Mouse (Mus musculus) kidney, postnatal 0 days (tissue): Measurements from ENCODE around the gene Fnbp1. TPM values are rescaled to one million over a fixed set of nuclear protein-coding genes. Genes with fewer than 3 reads are reported as not detected.

ENCODE experiments used
- ATAC-seq: fragments of 200-750 bp; cut with Nextera tagmentation; replicated peaks from 2 replicates; pipeline ENCODE4 v1.8.0; 2017; ENCODE audit warnings: low read depth, moderate number of reproducible peaks, moderate TSS enrichment, moderate library complexity; ENCODE audit not compliant: low FRiP score
- DNase-seq: peaks from one replicate; pipeline ENCODE4 v3.0.0-alpha.2; 2016; ENCODE audit warnings: low spot score
- H3K27ac ChIP-seq: fragments of 300-500 bp; sonication (generic); 2 replicates; pipeline ENCODE4 v1.5.1; 2014; ENCODE audit warnings: mild to moderate bottlenecking
- H3K27me3 ChIP-seq: fragments of 300-500 bp; sonication (generic); 2 replicates; pipeline ENCODE4 v1.6.1; 2014; ENCODE audit warnings: low read length, mixed read lengths; ENCODE audit not compliant: insufficient read depth
- H3K36me3 ChIP-seq: fragments of 300-500 bp; sonication (generic); 2 replicates; pipeline ENCODE4 v1.6.1; 2014; ENCODE audit warnings: low read length, mixed read lengths; ENCODE audit not compliant: insufficient read depth
- H3K4me1 ChIP-seq: fragments of 300-500 bp; sonication (generic); replicated peaks from 2 replicates; pipeline ENCODE4 v1.6.1; 2014; ENCODE audit warnings: antibody characterized with exemption, low read length, mixed read lengths; ENCODE audit not compliant: insufficient read depth
- H3K4me2 ChIP-seq: fragments of 300-500 bp; sonication (generic); 2 replicates; pipeline ENCODE4 v1.6.1; 2014; ENCODE audit warnings: mild to moderate bottlenecking, low read length, moderate library complexity, mixed read lengths
- H3K4me3 ChIP-seq: fragments of 300-500 bp; sonication (generic); replicated peaks from 2 replicates; pipeline ENCODE4 v1.5.1; 2014; ENCODE audit warnings: low read depth, low read length
- H3K9ac ChIP-seq: fragments of 300-500 bp; sonication (generic); 2 replicates; pipeline ENCODE4 v1.6.1; 2014; ENCODE audit warnings: low read depth, low read length
- H3K9me3 ChIP-seq: fragments of 300-500 bp; sonication (generic); replicated peaks from 2 replicates; pipeline ENCODE4 v1.6.1; 2016; ENCODE audit warnings: low read length, inconsistent platforms, mixed read lengths
- CTCF ChIP-seq: IDR thresholded peaks from 2 replicates; pipeline ENCODE4 v1.5.1; 2016; ENCODE audit warnings: antibody characterized with exemption, low read depth, mild to moderate bottlenecking, moderate library complexity
- WGBS: fragments of 180-500 bp; shearing (Covaris S2); extraction: QIAGEN DNeasy Blood & Tissue Kit; methylation state at CpG from one replicate; pipeline ENCODE4 v1.1.7; 2014; 5-methylcytosine and 5-hydroxymethylcytosine counted together
- polyA plus RNA-seq: library from polyadenylated mRNA; unstranded; fragments of >200 nt; fragmentation: Nextera tagmentation; extraction: Ambion mirVana; gene quantifications from 2 replicates; pipeline ENCODE4 v1.2.1, GENCODE M21; 2015

Fnbp1 gene
- polyA plus RNA-seq, 1 experiment from 2014 or later, result 12.3 TPM

GRCm38 (mm10) chr2:31069506-31069905, 72.3 kb downstream of the Fnbp1 start:
- Histone ChIP-seq H3K36me3 (no peaks in the 10 kb centered on the region), H3K4me3 (no peak overlapping the region), H3K27me3 (no peaks in the 10 kb centered on the region), H3K4me2 (no peak overlapping the region), H3K4me1 (peaks cover 15% of the 10 kb centered on the region), H3K27ac (peak overlapping the region; percentile 74; the same call in 1 of the 2 replicates), H3K9ac (no peak overlapping the region), H3K9me3 (no peaks in the 10 kb centered on the region)
- 90% methylated on average over 7 of the region's 7 CpGs for WGBS
- DNase-seq (no peak), ATAC-seq (no peak)
- TF ChIP-seq CTCF, result no peak

GRCm38 (mm10) chr2:31069114-31069445, 72.7 kb downstream of the Fnbp1 start:
- H3K36me3 ChIP-seq, result no peaks in the 10 kb centered on the region
- H3K27me3 ChIP-seq, result no peaks in the 10 kb centered on the region
- peaks cover 15% of the 10 kb centered on the region for H3K4me1 ChIP-seq
- DNase-seq (no peak), ATAC-seq (0 out of 2 replicates have a peak, but pooled peaks have one; percentile 17)
- H3K4me3 ChIP-seq, result no peak overlapping the region
- TF ChIP-seq CTCF, result no peak
- H3K9me3 ChIP-seq, result no peaks in the 10 kb centered on the region
- H3K9ac ChIP-seq, result no peak overlapping the region
- no peak overlapping the region for H3K4me2 ChIP-seq
- H3K27ac ChIP-seq, result peak overlapping the region; percentile 74
- 83% methylated on average over 4 of the region's 4 CpGs for WGBS

- H3K4me1 ChIP-seq, result peaks cover 15% of the 10 kb centered on the region
- no peak overlapping the region for H3K9ac ChIP-seq
- peak overlapping the region; percentile 74 for H3K27ac ChIP-seq
- WGBS, result 7% methylated on average over 13 of the region's 13 CpGs
- no peak overlapping the region for H3K4me2 ChIP-seq
- no peaks in the 10 kb centered on the region for H3K27me3 ChIP-seq
- TF ChIP-seq CTCF, result no peak
- H3K9me3 ChIP-seq, result no peaks in the 10 kb centered on the region
- no peaks in the 10 kb centered on the region for H3K36me3 ChIP-seq
- ATAC-seq (0 out of 2 replicates have a peak, but pooled peaks have one; percentile 46), DNase-seq (peak; percentile 88)
- H3K4me3 ChIP-seq, result no peak overlapping the region
Observed at GRCm38 (mm10) chr2:31068246-31069113, 73.3 kb downstream of the Fnbp1 start.

- H3K9ac ChIP-seq, result no peak overlapping the region
- no peak for DNase-seq
- no peaks in the 10 kb centered on the region for H3K36me3 ChIP-seq
- WGBS, result 61% methylated on average over 7 of the region's 7 CpGs
- TF ChIP-seq CTCF, result no peak
- peak overlapping the region; percentile 74 for H3K27ac ChIP-seq
- H3K4me1 ChIP-seq, result peaks cover 15% of the 10 kb centered on the region
- H3K27me3 ChIP-seq, result no peaks in the 10 kb centered on the region
- ATAC-seq, result no peak
- H3K4me3 ChIP-seq, result no peak overlapping the region
- H3K4me2 ChIP-seq, result no peak overlapping the region
- no peaks in the 10 kb centered on the region for H3K9me3 ChIP-seq
Observed at GRCm38 (mm10) chr2:31067696-31068245, 74.0 kb downstream of the Fnbp1 start.

GRCm38 (mm10) chr2:31067059-31067595, 74.7 kb downstream of the Fnbp1 start:
- no peak overlapping the region for H3K27ac ChIP-seq
- H3K4me1 ChIP-seq, result peaks cover 15% of the 10 kb centered on the region
- no peak for DNase-seq
- no peak for TF ChIP-seq CTCF
- H3K9me3 ChIP-seq, result no peaks in the 10 kb centered on the region
- H3K4me3 ChIP-seq, result no peak overlapping the region
- WGBS, result 81% methylated on average over 13 of the region's 13 CpGs
- H3K9ac ChIP-seq, result no peak overlapping the region
- no peak for ATAC-seq
- no peak overlapping the region for H3K4me2 ChIP-seq
- H3K36me3 ChIP-seq, result no peaks in the 10 kb centered on the region
- no peaks in the 10 kb centered on the region for H3K27me3 ChIP-seq

- DNase-seq, result no peak
- Histone ChIP-seq H3K9me3 (no peaks in the 10 kb centered on the region), H3K4me1 (peaks cover 15% of the 10 kb centered on the region), H3K27me3 (no peaks in the 10 kb centered on the region), H3K4me2 (no peak overlapping the region), H3K9ac (no peak overlapping the region), H3K36me3 (no peaks in the 10 kb centered on the region), H3K4me3 (no peak overlapping the region), H3K27ac (no peak overlapping the region)
- WGBS, result 85% methylated on average over 11 of the region's 11 CpGs
- no peak for ATAC-seq
- TF ChIP-seq CTCF, result no peak
Observed at GRCm38 (mm10) chr2:31066019-31066789, 75.6 kb downstream of the Fnbp1 start.
